Mouse (Mus musculus): ENCODE data around the gene Ak5. TPM values are rescaled to one million over a fixed set of nuclear protein-coding genes. Genes with fewer than 3 reads are reported as not detected.
"Not testable (repeated sequence)": the region's sequence is repeated elsewhere in the genome, so short reads cannot be mapped to it uniquely, and the experiment has no call there.

Gene Ak5
- polyA plus RNA-seq, 1 experiment from 2014 or later, result 1.9 TPM

DNA sequence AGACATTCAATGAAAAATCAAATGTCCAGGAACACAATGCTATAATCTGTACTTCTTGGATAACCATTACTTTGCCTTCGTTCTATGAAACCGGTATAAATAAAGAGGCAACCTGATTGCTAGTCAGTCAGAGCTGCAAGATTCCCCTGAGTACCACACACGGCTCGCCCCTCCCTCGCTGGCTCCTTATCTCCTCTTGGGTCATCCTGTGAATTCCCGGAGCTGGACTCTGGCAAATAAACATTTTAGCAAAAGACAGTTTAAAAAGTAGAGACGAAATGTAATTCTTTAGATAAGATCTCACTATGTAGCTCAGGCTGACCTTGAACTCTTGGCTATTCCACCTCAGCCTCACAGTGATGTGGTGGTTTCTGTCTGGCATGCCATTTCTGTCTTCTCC is 77.7 kb downstream of the Ak5 start:
- H3K9me3 ChIP-seq (ENCODE audit: control insufficient read depth, low read length), result no peaks in the 10 kb centered on the region
- H3K36me3 ChIP-seq (ENCODE audit: control insufficient read depth, insufficient read depth, low read length), result no peaks in the 10 kb centered on the region
- H3K4me2 ChIP-seq (replicated peaks; ENCODE audit: low read depth), result no peak overlapping the region
- no peak overlapping the region for H3K4me3 ChIP-seq (ENCODE audit: low read depth, low read length)
- H3K27ac ChIP-seq (replicated peaks), result no peak overlapping the region
- H3K4me1 ChIP-seq (replicated peaks; ENCODE audit: control insufficient read depth, insufficient read depth), result no peaks in the 10 kb centered on the region
- 43% methylated on average over 7 of the region's 7 CpGs for WGBS
- TF ChIP-seq EP300 (optimal IDR thresholded peaks at IDR 0.05) (no peak), CTCF (IDR thresholded peaks at IDR 0.05; ENCODE audit: low read depth) (no peak)
- no peak overlapping the region for H3K9ac ChIP-seq (ENCODE audit: low read length)
- H3K27me3 ChIP-seq (ENCODE audit: control insufficient read depth, insufficient read depth, low read length), result no peaks in the 10 kb centered on the region
- DNase-seq (ENCODE audit: low spot score) (no peak), ATAC-seq (ENCODE audit: low FRiP score, low TSS enrichment) (no peak)

DNA sequence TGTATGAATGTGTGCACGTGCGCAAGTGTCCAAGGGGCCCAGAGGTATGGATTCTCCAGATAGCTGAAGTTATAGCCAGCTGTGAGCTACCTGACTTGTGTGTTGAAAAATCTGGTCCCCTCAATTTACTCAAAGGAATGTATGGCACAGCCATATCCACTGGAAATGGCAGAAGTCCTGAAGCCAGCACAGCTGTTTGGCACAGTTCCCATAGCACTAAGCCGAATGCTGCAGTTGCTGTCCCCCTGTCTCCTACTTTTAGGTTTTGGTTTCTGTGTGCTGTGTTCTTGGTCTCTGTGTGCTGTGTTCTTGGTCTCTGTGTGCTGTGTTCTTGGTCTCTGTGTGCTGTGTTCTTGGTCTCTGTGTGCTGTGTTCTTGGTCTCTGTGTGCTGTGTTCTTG is 79.1 kb downstream of the Ak5 start:
- DNase-seq (ENCODE audit: low spot score); H3K27ac ChIP-seq (replicated peaks); H3K27me3 ChIP-seq (ENCODE audit: control insufficient read depth, insufficient read depth, low read length); H3K4me3 ChIP-seq (ENCODE audit: low read depth, low read length); H3K9me3 ChIP-seq (ENCODE audit: control insufficient read depth, low read length); H3K9ac ChIP-seq (ENCODE audit: low read length); H3K4me2 ChIP-seq (replicated peaks; ENCODE audit: low read depth); H3K36me3 ChIP-seq (ENCODE audit: control insufficient read depth, insufficient read depth, low read length); H3K4me1 ChIP-seq (replicated peaks; ENCODE audit: control insufficient read depth, insufficient read depth); ATAC-seq (ENCODE audit: low FRiP score, low TSS enrichment): not testable (repeated sequence)
- WGBS, result 77% methylated on average over 3 of the region's 3 CpGs

GRCm38 (mm10) chr3:152587007-152587406 is 81.2 kb downstream of the Ak5 start:
- Histone ChIP-seq H3K36me3 (ENCODE audit: control insufficient read depth, insufficient read depth, low read length) (no peaks in the 10 kb centered on the region), H3K4me2 (replicated peaks; ENCODE audit: low read depth) (no peak overlapping the region), H3K27me3 (ENCODE audit: control insufficient read depth, insufficient read depth, low read length) (no peaks in the 10 kb centered on the region), H3K27ac (replicated peaks) (no peak overlapping the region), H3K9me3 (ENCODE audit: control insufficient read depth, low read length) (no peaks in the 10 kb centered on the region), H3K4me1 (replicated peaks; ENCODE audit: control insufficient read depth, insufficient read depth) (no peaks in the 10 kb centered on the region), H3K9ac (ENCODE audit: low read length) (no peak overlapping the region), H3K4me3 (ENCODE audit: low read depth, low read length) (no peak overlapping the region)
- 89% methylated on average over 2 of the region's 2 CpGs for WGBS
- no peak for DNase-seq (ENCODE audit: low spot score)
- TF ChIP-seq CTCF (IDR thresholded peaks at IDR 0.05; ENCODE audit: low read depth) (no peak), EP300 (optimal IDR thresholded peaks at IDR 0.05) (no peak)
- ATAC-seq (ENCODE audit: low FRiP score, low TSS enrichment), result no peak

- Histone ChIP-seq H3K36me3 (ENCODE audit: control insufficient read depth, insufficient read depth, low read length) (no peaks in the 10 kb centered on the region), H3K9me3 (ENCODE audit: control insufficient read depth, low read length) (no peaks in the 10 kb centered on the region), H3K27me3 (ENCODE audit: control insufficient read depth, insufficient read depth, low read length) (no peaks in the 10 kb centered on the region), H3K27ac (replicated peaks) (no peak overlapping the region), H3K4me1 (replicated peaks; ENCODE audit: control insufficient read depth, insufficient read depth) (no peaks in the 10 kb centered on the region), H3K4me3 (ENCODE audit: low read depth, low read length) (no peak overlapping the region), H3K4me2 (replicated peaks; ENCODE audit: low read depth) (no peak overlapping the region), H3K9ac (ENCODE audit: low read length) (no peak overlapping the region)
- WGBS, result 64% methylated on average over 8 of the region's 8 CpGs
- DNase-seq (ENCODE audit: low spot score) (no peak), ATAC-seq (ENCODE audit: low FRiP score, low TSS enrichment) (no peak)
- TF ChIP-seq EP300 (optimal IDR thresholded peaks at IDR 0.05), result no peak
- no peak for TF ChIP-seq CTCF (IDR thresholded peaks at IDR 0.05; ENCODE audit: low read depth)
These were observed 82.0 kb downstream of the Ak5 start for GRCm38 (mm10) chr3:152586191-152586590.

DNA sequence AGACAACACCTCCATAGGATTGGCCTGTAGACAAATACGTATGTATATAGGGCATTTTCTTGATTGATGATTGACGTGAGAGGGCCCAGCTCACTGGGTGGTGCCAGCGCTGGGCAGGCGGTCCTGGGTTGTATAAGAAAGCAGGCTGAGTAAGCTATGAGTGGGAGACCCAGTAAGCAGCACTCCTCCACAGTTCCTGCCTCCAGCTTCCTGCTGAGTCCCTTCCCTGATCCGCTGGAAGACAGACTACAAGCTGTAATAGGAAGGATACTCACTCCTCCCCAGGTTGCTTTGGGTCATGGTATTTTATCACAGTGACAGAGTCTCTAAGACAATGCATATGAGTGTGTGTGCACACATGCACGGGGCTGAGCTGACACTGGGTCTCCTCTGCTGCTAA is 82.6 kb downstream of the Ak5 start:
- ATAC-seq (ENCODE audit: low FRiP score, low TSS enrichment), result no peak
- no peaks in the 10 kb centered on the region for H3K9me3 ChIP-seq (ENCODE audit: control insufficient read depth, low read length)
- no peak overlapping the region for H3K4me3 ChIP-seq (ENCODE audit: low read depth, low read length)
- TF ChIP-seq EP300 (optimal IDR thresholded peaks at IDR 0.05) (no peak), CTCF (IDR thresholded peaks at IDR 0.05; ENCODE audit: low read depth) (no peak)
- no peaks in the 10 kb centered on the region for H3K36me3 ChIP-seq (ENCODE audit: control insufficient read depth, insufficient read depth, low read length)
- H3K9ac ChIP-seq (ENCODE audit: low read length), result no peak overlapping the region
- H3K4me2 ChIP-seq (replicated peaks; ENCODE audit: low read depth), result no peak overlapping the region
- H3K27ac ChIP-seq (replicated peaks), result no peak overlapping the region
- WGBS, result 73% methylated on average over 6 of the region's 6 CpGs
- H3K4me1 ChIP-seq (replicated peaks; ENCODE audit: control insufficient read depth, insufficient read depth), result no peaks in the 10 kb centered on the region
- H3K27me3 ChIP-seq (ENCODE audit: control insufficient read depth, insufficient read depth, low read length), result no peaks in the 10 kb centered on the region
- DNase-seq (ENCODE audit: low spot score), result no peak

DNA sequence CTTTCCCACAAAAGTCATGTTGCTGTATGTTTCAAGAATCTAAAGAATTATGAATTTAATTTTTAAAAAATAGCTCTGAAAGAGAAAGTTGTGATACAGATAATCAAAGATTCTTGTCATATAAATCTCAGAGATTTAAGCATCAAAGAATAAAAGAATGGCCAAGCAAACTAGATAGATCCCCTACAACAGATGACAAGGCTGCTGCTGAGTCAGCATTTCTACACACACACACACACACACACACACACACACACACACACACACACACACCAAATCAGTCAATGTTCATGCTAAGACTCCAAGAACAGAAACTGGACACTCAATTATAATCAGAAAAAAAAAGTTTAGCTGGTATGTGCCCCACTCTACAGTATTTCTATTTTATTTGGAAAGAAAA is 85.1 kb downstream of the Ak5 start:
- no peak overlapping the region for H3K4me2 ChIP-seq (replicated peaks; ENCODE audit: low read depth)
- TF ChIP-seq EP300 (optimal IDR thresholded peaks at IDR 0.05), result no peak
- no peak for TF ChIP-seq CTCF (IDR thresholded peaks at IDR 0.05; ENCODE audit: low read depth)
- no peaks in the 10 kb centered on the region for H3K27me3 ChIP-seq (ENCODE audit: control insufficient read depth, insufficient read depth, low read length)
- H3K9ac ChIP-seq (ENCODE audit: low read length), result no peak overlapping the region
- DNase-seq (ENCODE audit: low spot score) (no peak), ATAC-seq (ENCODE audit: low FRiP score, low TSS enrichment) (no peak)
- H3K9me3 ChIP-seq (ENCODE audit: control insufficient read depth, low read length), result no peaks in the 10 kb centered on the region
- H3K4me1 ChIP-seq (replicated peaks; ENCODE audit: control insufficient read depth, insufficient read depth), result no peaks in the 10 kb centered on the region
- no peak overlapping the region for H3K4me3 ChIP-seq (ENCODE audit: low read depth, low read length)
- no peaks in the 10 kb centered on the region for H3K36me3 ChIP-seq (ENCODE audit: control insufficient read depth, insufficient read depth, low read length)
- no peak overlapping the region for H3K27ac ChIP-seq (replicated peaks)

GRCm38 (mm10) chr3:152581853-152582252 is 86.3 kb downstream of the Ak5 start:
- WGBS, result 68% methylated on average over 3 of the region's 3 CpGs
- H3K4me3 ChIP-seq (ENCODE audit: low read depth, low read length); H3K4me1 ChIP-seq (replicated peaks; ENCODE audit: control insufficient read depth, insufficient read depth); H3K36me3 ChIP-seq (ENCODE audit: control insufficient read depth, insufficient read depth, low read length); H3K27me3 ChIP-seq (ENCODE audit: control insufficient read depth, insufficient read depth, low read length); ATAC-seq (ENCODE audit: low FRiP score, low TSS enrichment); H3K4me2 ChIP-seq (replicated peaks; ENCODE audit: low read depth); DNase-seq (ENCODE audit: low spot score); H3K27ac ChIP-seq (replicated peaks); H3K9ac ChIP-seq (ENCODE audit: low read length); H3K9me3 ChIP-seq (ENCODE audit: control insufficient read depth, low read length): not testable (repeated sequence)

Measured in stomach, postnatal 0 days (tissue).